In genomic region chr19:56754456-56754855, GRCm38 (mm10) we compare ENCODE assay signal across 8 mouse cellular contexts. TPM values are rescaled to one million over a fixed set of nuclear protein-coding genes. Genes with fewer than 3 reads are reported as not detected.
DNase-seq lines count a peak whose midpoint lies in the region; TF ChIP-seq lines count a peak whose summit lies in the region.
"Not testable (repeated sequence)": the region's sequence is repeated elsewhere in the genome, so short reads cannot be mapped to it uniquely, and the experiment has no call there.
"Had no signal": no experiment of that assay in that cellular context is flagged by ENCODE, and none has a peak within 500 bp of the region (broad histone marks: within the 10 kb centered on the region; RNA-seq: fewer than 3 reads in every experiment).

No protein-coding gene starts in this region.

- not testable (repeated sequence) for DNase-seq in MEL (ENCODE audit: low read depth, low spot score)
- DNase-seq in heart, adult 11 months: peak; percentile 74

- TF ChIP-seq EP300 in MEL (IDR thresholded peaks at IDR 0.05; ENCODE audit: low read depth in 1 of 2, low read length in 2 of 2): not testable (repeated sequence)

- not testable (repeated sequence) for H3K79me2 ChIP-seq in MEL (ENCODE audit: control insufficient read depth, insufficient read depth, low read length, poor library complexity)

- not testable (repeated sequence) for TF ChIP-seq POLR2A in MEL (IDR thresholded peaks at IDR 0.05; ENCODE audit: control insufficient read depth in 1 of 2, insufficient read depth in 1 of 2, low read depth in 1 of 2, low read length in 2 of 2, poor library complexity in 1 of 2); testis, adult 2 months (IDR thresholded peaks at IDR 0.05; ENCODE audit: control insufficient read depth, low read depth, low read length)

- not testable (repeated sequence) for H3K4me1 ChIP-seq in MEL (ENCODE audit: control insufficient read depth in 1 of 2, insufficient read depth in 2 of 2, low read length in 2 of 2); testis, adult 2 months (ENCODE audit: control insufficient read depth, insufficient read depth, low read length)

- not testable (repeated sequence) for H3K4me3 ChIP-seq in MEL (ENCODE audit: control insufficient read depth in 1 of 2, insufficient read depth in 1 of 2, low read depth in 2 of 2, low read length in 2 of 2)
- H3K4me3 ChIP-seq in testis, adult 2 months (ENCODE audit: control insufficient read depth, low read depth, low read length): peak overlapping the region; percentile 9; the same call in 1 of the 2 replicates

- H3K9ac ChIP-seq in MEL (ENCODE audit: control insufficient read depth, low read depth, low read length, poor library complexity, severe bottlenecking): not testable (repeated sequence)

- not testable (repeated sequence) for H3K27ac ChIP-seq in MEL (ENCODE audit: control insufficient read depth, low read depth, low read length); testis, adult 2 months (ENCODE audit: control insufficient read depth, insufficient read depth, low read depth, low read length)

- not testable (repeated sequence) for H3K27me3 ChIP-seq in MEL (ENCODE audit: control insufficient read depth in 1 of 2, insufficient read depth in 2 of 2, low read length in 2 of 2); testis, adult 2 months (ENCODE audit: control insufficient read depth, insufficient read depth, low read length)

- TF ChIP-seq CTCF in MEL (IDR thresholded peaks at IDR 0.05 in 2 of 3, conservative IDR thresholded peaks at IDR 0.05 in 1 of 3; ENCODE audit: control insufficient read depth in 1 of 3, insufficient read depth in 1 of 3, low read depth in 2 of 3, low read length in 3 of 3, poor library complexity in 1 of 3, severe bottlenecking in 1 of 3); testis, adult 2 months (IDR thresholded peaks at IDR 0.05; ENCODE audit: control insufficient read depth, insufficient read depth, insufficient replicate concordance, low read depth, low read length): not testable (repeated sequence)

- H3K9me3 ChIP-seq in MEL (replicated peaks; ENCODE audit: insufficient read depth, low read length): not testable (repeated sequence)

- TF ChIP-seq RAD21 in MEL (IDR thresholded peaks at IDR 0.05; ENCODE audit: low read depth, low read length): not testable (repeated sequence)

- H3K36me3 ChIP-seq in MEL (ENCODE audit: control insufficient read depth in 1 of 2, insufficient read depth in 2 of 2, low read length in 2 of 2); testis, adult 2 months (ENCODE audit: control insufficient read depth, insufficient read depth, low read length): not testable (repeated sequence)

TF ChIP-seq in MEL, 35 proteins besides CTCF, POLR2A, EP300 and RAD21:
- TF ChIP-seq TBP (IDR thresholded peaks at IDR 0.05; ENCODE audit: low read depth, low read length): peak; percentile 64

RNA-seq across cellular contexts. Expression of gene Adrb1, which starts 32.5 kb away (rescaled TPM):
- total RNA-seq in MEL (2012; rRNA removed): not detected in 2 replicates
- polyA plus RNA-seq in MEL (2012; ENCODE audit: insufficient read depth in 1 of 2, insufficient read length in 2 of 2, low read depth in 1 of 2, low replicate concordance in 2 of 2, missing spikeins in 1 of 2): not detected
- polyA plus RNA-seq in testis, adult 2 months (2012; rRNA removed): 1.2 and 1.4 TPM in 2 replicates
- total RNA-seq: CH12.LX had no signal
- polyA plus RNA-seq: activated CD4-positive, CD25-positive, alpha-beta regulatory T cell, adult 4 months; CD4-positive, CD25-positive, alpha-beta regulatory T cell, adult 4 months; G1E; Patski had no signal
